Mouse (Mus musculus): Measurements from ENCODE around the gene Cplx2.

DNA sequence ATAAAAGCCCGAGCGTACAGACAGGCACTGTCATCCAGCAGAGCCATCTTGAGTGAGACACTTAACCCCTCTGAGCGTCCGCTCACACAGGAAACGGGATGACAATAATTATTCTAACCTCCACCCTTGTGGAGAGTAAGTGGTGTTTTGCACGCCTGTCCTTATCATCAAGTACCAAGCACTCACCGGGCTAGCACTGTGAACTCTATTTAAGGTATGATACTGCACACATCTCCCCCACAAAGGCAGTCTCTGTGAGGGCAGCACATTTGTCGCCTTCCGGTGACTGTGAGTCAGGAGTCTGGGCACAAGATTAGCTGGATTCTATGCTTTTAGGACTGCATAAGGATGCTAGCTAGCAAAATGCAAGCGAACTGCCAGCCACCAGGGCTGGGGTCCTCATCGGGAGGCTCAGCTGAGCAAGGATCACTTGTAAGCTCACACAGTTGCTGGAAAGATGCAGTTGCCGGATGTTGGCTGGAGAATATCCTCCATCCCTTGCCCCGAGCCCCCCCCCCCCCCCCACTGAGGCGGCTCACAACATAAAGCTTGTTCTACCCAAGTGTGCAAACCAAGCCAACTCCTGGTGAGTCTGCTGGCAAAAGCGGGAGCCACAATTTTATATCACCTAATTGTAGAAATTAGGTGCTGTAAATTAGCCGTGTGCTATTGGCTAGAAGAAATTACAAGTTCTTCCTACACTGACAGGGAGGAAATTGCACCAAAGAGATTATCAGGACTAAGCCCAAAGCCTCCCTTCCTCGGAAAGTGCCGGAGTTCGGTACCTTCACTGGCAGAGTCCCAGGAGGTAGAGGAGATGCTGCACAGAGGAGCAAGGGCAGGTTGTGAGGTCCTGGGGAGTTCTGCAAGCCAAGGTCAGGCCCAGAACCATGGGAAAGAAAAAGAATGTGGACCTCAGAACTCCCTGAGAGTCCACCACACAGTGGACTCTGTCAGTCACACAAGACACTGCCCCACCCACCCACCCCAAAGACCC, 14.2 kb downstream of the Cplx2 start:
- TF ChIP-seq POLR2A (IDR thresholded peaks at IDR 0.05; ENCODE audit: insufficient read depth, low read length) (no peak), CTCF (IDR thresholded peaks at IDR 0.05; ENCODE audit: low read depth, low read length) (no peak)
